Mouse (Mus musculus): ENCODE results near the gene Trpv5.
A peak's percentile ranks its signal among the peaks of the same experiment; 100 is the strongest.

The Trpv5 gene

DNA sequence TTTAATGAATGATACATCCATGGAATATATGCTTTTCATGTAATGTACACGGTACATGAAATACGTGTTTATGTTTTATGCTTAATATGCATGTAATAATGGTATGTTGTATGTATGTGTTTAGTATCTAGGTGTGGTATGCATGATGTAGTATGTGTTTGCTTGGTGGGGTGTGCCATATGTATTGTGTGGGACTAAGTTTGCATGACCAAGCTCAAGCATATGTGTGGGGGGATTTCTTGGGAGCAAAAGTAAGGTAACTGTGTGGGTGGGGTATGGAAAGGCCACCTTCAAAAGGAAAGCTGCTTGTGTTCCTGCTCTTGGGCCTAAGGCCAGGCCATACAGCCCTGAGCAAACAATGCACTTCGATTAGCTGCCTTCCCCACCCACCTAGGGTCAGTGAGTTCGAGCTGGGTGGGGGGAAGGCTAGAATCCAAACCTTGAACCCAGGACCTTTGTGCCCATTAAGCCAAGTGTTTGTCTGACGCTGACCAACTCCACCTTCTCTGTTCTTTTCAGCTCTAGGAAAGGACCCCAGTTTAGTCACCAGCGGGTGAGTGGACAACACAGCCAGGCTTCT lies 42.6 kb downstream of the Trpv5 start:
- no peak for DNase-seq

GRCm38 (mm10) chr6:41637393-41637792 lies 43.2 kb downstream of the Trpv5 start:
- no peak for DNase-seq

DNA sequence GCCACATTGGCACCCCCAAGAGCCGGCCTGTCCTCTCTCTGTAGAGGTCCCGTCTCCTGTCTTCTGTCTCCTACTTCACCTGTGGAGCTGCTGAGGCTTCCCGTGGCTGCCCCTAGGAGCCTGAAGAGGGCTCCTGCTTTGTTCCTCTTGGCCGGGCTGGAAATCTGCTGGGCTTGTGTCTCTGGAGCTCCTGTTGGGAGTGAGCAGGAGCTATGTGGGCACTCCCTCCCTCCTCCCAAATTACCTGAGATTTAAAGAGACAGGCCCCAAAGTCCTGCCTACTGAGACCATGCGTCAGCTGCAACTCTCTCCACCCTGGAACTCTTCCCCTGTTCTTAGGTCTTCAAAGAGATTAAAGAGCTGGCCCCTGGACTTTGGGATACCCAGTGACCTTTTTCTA lies 44.4 kb downstream of the Trpv5 start, which contains the start of gene Trpv6:
Trpv6 (minus strand) TSS at position 228 of the 400 bp plus-strand sequence.
- peak in 1 of 2 experiments; percentile 44 for DNase-seq

DNA sequence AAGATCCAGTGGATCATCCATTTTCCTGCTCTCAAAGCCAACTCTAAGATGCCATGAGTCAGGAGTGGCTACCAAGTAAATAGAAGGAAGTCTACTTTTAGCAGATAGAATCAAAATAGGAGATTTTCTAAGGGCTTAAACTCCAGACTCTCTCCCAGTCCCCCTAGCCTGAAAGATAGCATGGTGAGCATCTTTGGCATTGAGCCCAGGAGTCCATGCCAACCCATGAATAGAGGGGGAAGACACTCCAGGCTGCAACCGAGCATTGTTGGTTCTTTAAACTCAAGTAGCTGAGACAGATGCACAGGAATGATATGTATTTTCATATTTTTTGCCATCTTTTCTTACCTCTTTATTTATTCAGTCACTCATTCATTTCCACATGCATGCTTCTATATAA lies 45.4 kb downstream of the Trpv5 start:
- DNase-seq, result no peak

DNA sequence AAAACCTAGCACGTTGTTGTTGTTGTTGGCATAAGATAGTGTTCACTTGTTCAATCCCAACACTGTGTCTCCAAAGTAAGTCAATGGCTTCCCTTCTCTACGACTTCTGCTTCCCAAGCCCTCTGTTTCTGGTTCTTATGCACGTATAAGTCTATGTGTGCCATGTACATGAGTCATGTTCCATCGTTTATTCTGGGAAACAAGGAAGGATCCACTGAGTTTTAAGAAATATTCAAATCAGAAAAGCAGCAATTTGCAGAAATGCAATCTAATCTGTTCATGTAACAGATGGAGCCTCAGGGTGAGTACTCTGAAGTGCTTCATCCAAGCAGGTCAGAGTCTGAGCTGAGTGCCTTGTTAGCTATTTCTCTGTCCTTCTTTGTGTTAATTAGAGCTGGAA lies 49.0 kb downstream of the Trpv5 start:
- DNase-seq, result no peak

GRCm38 (mm10) chr6:41630791-41631190 lies 49.8 kb downstream of the Trpv5 start:
- no peak for DNase-seq

DNA sequence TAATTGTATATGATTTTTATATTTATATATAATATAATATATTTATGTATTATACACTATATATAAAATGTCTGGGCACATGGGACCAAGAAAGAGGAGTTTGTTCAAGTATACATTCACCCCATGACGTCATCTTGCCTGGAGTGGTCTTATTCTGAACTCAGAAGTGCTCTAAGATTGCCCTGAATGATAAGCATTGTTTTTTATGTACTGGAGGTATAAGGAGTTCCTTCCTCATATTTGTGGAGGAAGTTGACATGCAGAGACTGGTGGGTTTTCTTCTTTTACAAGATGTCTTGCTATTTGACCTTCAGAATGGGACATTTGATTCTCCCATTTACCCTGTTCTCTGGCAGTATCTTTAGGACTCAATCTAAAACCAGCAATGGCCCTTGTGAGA lies 52.4 kb downstream of the Trpv5 start:
- no peak for DNase-seq

- DNase-seq, result peak in 1 of 2 experiments; percentile 20
These were observed 57.9 kb downstream of the Trpv5 start for GRCm38 (mm10) chr6:41622661-41623060.

- DNase-seq, result no peak
These were observed 59.2 kb downstream of the Trpv5 start for GRCm38 (mm10) chr6:41621241-41621990.

GRCm38 (mm10) chr6:41620173-41620798 lies 60.3 kb downstream of the Trpv5 start:
- DNase-seq, result no peak

DNA sequence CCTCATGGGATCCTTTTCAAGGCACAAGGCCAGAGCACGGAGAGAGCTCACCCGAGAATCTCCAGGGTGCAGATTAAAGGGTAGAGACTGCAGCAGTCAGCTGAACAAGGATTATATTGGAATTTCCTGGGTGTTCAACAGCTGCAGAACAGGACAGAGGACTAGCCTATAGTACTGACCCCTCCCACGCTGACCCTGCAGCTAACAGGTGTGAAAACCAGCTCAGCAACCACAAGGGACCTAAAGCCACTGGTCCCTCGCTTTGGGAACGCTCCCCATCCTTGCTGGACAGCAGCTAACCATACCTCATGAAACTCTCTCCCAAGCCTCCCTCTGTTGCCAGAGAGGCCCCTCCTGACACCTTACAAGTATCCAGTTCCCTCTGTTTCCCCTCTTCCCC lies 72.9 kb downstream of the Trpv5 start:
- no peak for DNase-seq

DNA sequence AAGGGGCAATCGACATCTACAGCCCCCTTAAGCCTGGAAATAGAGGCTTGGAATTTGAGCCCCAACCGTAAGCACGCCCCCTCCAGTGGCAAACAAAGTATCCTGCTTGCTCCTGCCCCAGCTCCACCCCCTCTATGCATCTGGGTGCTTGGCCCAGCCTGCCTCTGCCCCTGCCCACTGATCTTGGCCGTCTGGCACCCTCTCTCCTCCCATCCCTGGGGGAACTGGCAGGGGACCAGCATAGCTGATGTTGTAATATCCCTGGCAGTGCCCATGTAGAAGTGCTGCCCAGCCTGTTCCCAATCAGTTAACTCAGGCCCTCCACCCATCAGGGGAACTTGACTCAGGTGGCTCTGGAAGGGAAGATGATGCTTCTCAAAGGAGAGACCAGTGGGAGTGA lies 74.4 kb downstream of the Trpv5 start:
- peak; percentile 73 to 85 for DNase-seq

DNA sequence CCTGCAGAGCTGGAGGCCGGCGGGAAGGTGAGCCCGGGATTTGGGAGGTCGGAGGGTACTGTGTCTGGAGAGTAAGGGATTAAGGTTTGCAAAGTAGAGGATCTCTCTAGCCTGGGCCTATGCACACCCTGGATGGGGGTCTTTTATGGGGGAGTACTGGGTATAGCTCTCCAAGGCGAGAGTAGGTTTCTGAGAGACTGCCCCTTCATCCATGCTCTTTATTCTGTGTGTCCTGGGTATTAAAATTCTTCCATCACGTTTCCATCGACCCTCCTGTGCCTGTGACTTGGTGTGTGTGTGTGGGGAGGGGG lies 74.8 kb downstream of the Trpv5 start:
- no peak for DNase-seq

GRCm38 (mm10) chr6:41605061-41605793 lies 75.3 kb downstream of the Trpv5 start, which contains the start of gene Ephb6:
Gene Ephb6, plus strand, starts transcription at chr6:41605482.
- peak; percentile 83 to 89 for DNase-seq

GRCm38 (mm10) chr6:41604401-41605050 lies 76.0 kb downstream of the Trpv5 start:
- DNase-seq, result peak; percentile 47 to 57
